In genomic region chr16:65816059-65816458, GRCm38 (mm10) we compare ENCODE assay signal across 8 mouse cellular contexts. TPM values are rescaled to one million over a fixed set of nuclear protein-coding genes. Genes with fewer than 3 reads are reported as not detected.
DNase-seq lines count a peak whose midpoint lies in the region; ATAC-seq and TF ChIP-seq lines count a peak whose summit lies in the region.

No protein-coding gene starts in this region.

- peaks cover 10% of the 10 kb centered on the region for H3K9me3 ChIP-seq in heart, embryonic 16.5 days (replicated peaks; ENCODE audit: control insufficient read depth, low read length)
- 0 out of 2 replicates have a peak, but pooled peaks cover 2% of the 10 kb centered on the region for H3K9me3 ChIP-seq in midbrain, embryonic 14.5 days (ENCODE audit: control insufficient read depth, low read length)

- ATAC-seq in heart, embryonic 16.5 days (replicated peaks; ENCODE audit: extremely low read depth, insufficient read depth, low FRiP score): no peak
- no peak for ATAC-seq in midbrain, embryonic 14.5 days (ENCODE audit: low FRiP score, low TSS enrichment)
- ATAC-seq in megakaryocyte progenitor cell, adult 5-6 weeks (replicated peaks; ENCODE audit: poor library complexity): no peak

- H3K36me3 ChIP-seq in kidney, adult 2 months (ENCODE audit: control insufficient read depth, insufficient read depth, low read length): no peaks in the 10 kb centered on the region
- no peaks in the 10 kb centered on the region for H3K36me3 ChIP-seq in heart, embryonic 16.5 days (ENCODE audit: control insufficient read depth, insufficient read depth)
- no peaks in the 10 kb centered on the region for H3K36me3 ChIP-seq in midbrain, embryonic 14.5 days (ENCODE audit: control insufficient read depth, insufficient read depth, low read length)

- H3K4me2 ChIP-seq in heart, embryonic 16.5 days (ENCODE audit: low read depth, low read length): peak overlapping the region; percentile 99
- peak overlapping the region; percentile 72 for H3K4me2 ChIP-seq in midbrain, embryonic 14.5 days (ENCODE audit: low read length)

- 39% methylated on average over 3 of the region's 3 CpGs for WGBS in kidney, adult 2 months
- WGBS in heart, embryonic 16.5 days: 29% methylated on average over 3 of the region's 3 CpGs
- WGBS in midbrain, embryonic 14.5 days: 18% methylated on average over 3 of the region's 3 CpGs

- H3K4me1 ChIP-seq in kidney, adult 2 months (ENCODE audit: control insufficient read depth, insufficient read depth, low read length): no peaks in the 10 kb centered on the region
- 0 out of 2 replicates have a peak, but pooled peaks cover 3% of the 10 kb centered on the region for H3K4me1 ChIP-seq in heart, embryonic 16.5 days (ENCODE audit: control insufficient read depth, insufficient read depth, low read length)
- peaks cover 6% of the 10 kb centered on the region; the same call in 1 of the 2 replicates for H3K4me1 ChIP-seq in midbrain, embryonic 14.5 days (ENCODE audit: control insufficient read depth, insufficient read depth, low read length)

- no peak for DNase-seq in kidney, adult 2 months
- DNase-seq in kidney, postnatal 4 days: no peak
- peak; percentile 29 for DNase-seq in NIH3T3 (ENCODE audit: low read depth)
- no peak for DNase-seq in midbrain, embryonic 14.5 days
- no peak for DNase-seq in thymus, postnatal 0 days (ENCODE audit: low spot score)
- DNase-seq in left cerebral cortex, adult 11 months (ENCODE audit: low spot score): no peak

- TF ChIP-seq POLR2A in kidney, adult 2 months (IDR thresholded peaks at IDR 0.05; ENCODE audit: low read depth, low read length): no peak

- TF ChIP-seq CTCF in kidney, adult 2 months (conservative IDR thresholded peaks at IDR 0.05; ENCODE audit: insufficient read depth, insufficient read length, low read depth, low read length): no peak

- H3K27me3 ChIP-seq in kidney, adult 2 months (replicated peaks; ENCODE audit: control insufficient read depth, insufficient read depth, low read length): 0 out of 2 replicates have a peak, but pooled peaks cover 3% of the 10 kb centered on the region
- H3K27me3 ChIP-seq in heart, embryonic 16.5 days (ENCODE audit: control insufficient read depth, insufficient read depth, low read length): peaks cover 5% of the 10 kb centered on the region
- peaks cover 13% of the 10 kb centered on the region for H3K27me3 ChIP-seq in midbrain, embryonic 14.5 days (ENCODE audit: control insufficient read depth, insufficient read depth, low read length)

- peak overlapping the region; percentile 74; the same call in 1 of the 2 replicates for H3K9ac ChIP-seq in heart, embryonic 16.5 days (ENCODE audit: low read length)
- H3K9ac ChIP-seq in midbrain, embryonic 14.5 days (replicated peaks; ENCODE audit: low read length): peak overlapping the region; percentile 60; the same call in 1 of the 2 replicates

- no peak overlapping the region for H3K27ac ChIP-seq in kidney, adult 2 months (ENCODE audit: insufficient read depth, low read depth, low read length)
- no peak overlapping the region for H3K27ac ChIP-seq in heart, embryonic 16.5 days (ENCODE audit: low read length)
- no peak overlapping the region for H3K27ac ChIP-seq in midbrain, embryonic 14.5 days (replicated peaks; ENCODE audit: low read depth, low read length)

- H3K4me3 ChIP-seq in kidney, adult 2 months (ENCODE audit: insufficient read depth, low read depth, low read length): peak overlapping the region; percentile 56
- H3K4me3 ChIP-seq in heart, embryonic 16.5 days (ENCODE audit: low read length): peak overlapping the region; percentile 78
- peak overlapping the region; percentile 68 for H3K4me3 ChIP-seq in midbrain, embryonic 14.5 days (replicated peaks; ENCODE audit: low read depth, low read length)

RNA-seq across cellular contexts. Expression of gene Vgll3, which starts 1.0 kb away (rescaled TPM):
- polyA plus RNA-seq in kidney, adult 2 months (2012; rRNA removed): 2.9 and 3.1 TPM in 2 replicates
- 2.0 and 2.2 TPM in 2 replicates for polyA plus RNA-seq in heart, embryonic 16.5 days (2015; fragmentation: Nextera tagmentation; extraction: Ambion mirVana)
- 1.5 TPM in 2 replicates for polyA plus RNA-seq in midbrain, embryonic 14.5 days (2014; fragmentation: Nextera tagmentation; extraction: Ambion mirVana)
- polyA plus RNA-seq in thymus, postnatal 0 days (2015; fragmentation: Nextera tagmentation; extraction: Ambion mirVana): 0.29 and 0.40 TPM in 2 replicates
- total RNA-seq in megakaryocyte progenitor cell, adult 5-6 weeks (2015): not detected in 2 replicates
- total RNA-seq in megakaryocyte progenitor cell, adult 5-6 weeks (2017): not detected in 2 replicates
